Mouse (Mus musculus) forebrain, embryonic 13.5 days (tissue): ENCODE measurements at regions not wholly inside any gene's neighbourhood (a gene's known extent, or its start where the extent isn't known, plus 50 kb on each side); places are given as distances from the start of the nearest gene placed in this dataset.

Source experiments
- ATAC-seq: fragments of 200-750 bp; cut with Nextera tagmentation; 2 replicates; pipeline ENCODE4 v1.8.0; 2017
- H3K27ac ChIP-seq: fragments of 300-500 bp; sonication (generic); 2 replicates; pipeline ENCODE4 v1.5.1; 2015; ENCODE audit warnings: inconsistent platforms, mild to moderate bottlenecking, moderate library complexity
- H3K27me3 ChIP-seq: fragments of 300-500 bp; sonication (generic); 2 replicates; pipeline ENCODE4 v1.6.1; 2015; ENCODE audit warnings: mild to moderate bottlenecking, inconsistent platforms
- H3K36me3 ChIP-seq: fragments of 300-500 bp; sonication (generic); 2 replicates; pipeline ENCODE4 v1.6.1; 2015; ENCODE audit warnings: mild to moderate bottlenecking, inconsistent platforms; ENCODE audit not compliant: poor library complexity, severe bottlenecking
- H3K4me1 ChIP-seq: fragments of 300-500 bp; sonication (generic); 2 replicates; pipeline ENCODE4 v1.6.1; 2015; ENCODE audit warnings: inconsistent platforms
- H3K4me2 ChIP-seq: fragments of 300-500 bp; sonication (generic); 2 replicates; pipeline ENCODE4 v1.6.1; 2015; ENCODE audit warnings: inconsistent platforms, mild to moderate bottlenecking, moderate library complexity
- H3K4me3 ChIP-seq: fragments of 300-500 bp; sonication (generic); 2 replicates; pipeline ENCODE4 v1.5.1; 2015; ENCODE audit warnings: mild to moderate bottlenecking, inconsistent platforms
- H3K9ac ChIP-seq: fragments of 300-500 bp; sonication (generic); 2 replicates; pipeline ENCODE4 v1.6.1; 2015; ENCODE audit warnings: mild to moderate bottlenecking, inconsistent platforms
- H3K9me3 ChIP-seq: fragments of 300-500 bp; sonication (generic); replicated peaks from 2 replicates; pipeline ENCODE4 v1.6.1; 2016; ENCODE audit warnings: inconsistent platforms
- WGBS: fragments of 180-500 bp; shearing (Covaris S2); methylation state at CpG from one replicate; pipeline ENCODE4 v1.1.7; 2015; 5-methylcytosine and 5-hydroxymethylcytosine counted together

DNA sequence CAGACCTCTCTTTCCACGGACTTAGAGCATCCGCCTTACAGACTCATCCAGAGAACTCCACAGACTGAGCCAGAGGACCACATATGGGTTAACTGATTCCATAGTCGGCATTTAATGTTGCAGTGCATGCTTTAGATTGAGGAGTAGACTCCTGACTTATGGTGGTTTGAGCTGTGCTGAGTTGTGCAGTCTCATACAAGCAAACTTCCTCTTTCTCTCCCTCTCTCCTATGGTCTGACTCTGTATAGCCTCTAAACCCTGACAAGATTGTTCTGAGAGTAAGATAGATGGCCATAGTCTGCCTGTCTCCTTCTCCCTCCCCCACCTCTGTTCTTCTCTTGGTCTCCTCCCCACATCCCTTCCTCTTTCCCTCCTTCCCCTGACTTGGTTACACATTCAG, 616.0 kb downstream of the Ryr2 start:
- H3K36me3 ChIP-seq: no peaks in the 10 kb centered on the region
- ATAC-seq: no peak
- no peak overlapping the region for H3K27ac ChIP-seq
- no peaks in the 10 kb centered on the region for H3K9me3 ChIP-seq
- H3K4me3 ChIP-seq: no peak overlapping the region
- H3K4me1 ChIP-seq: no peaks in the 10 kb centered on the region
- no peaks in the 10 kb centered on the region for H3K27me3 ChIP-seq
- WGBS: 78% methylated on average over 3 of the region's 3 CpGs
- H3K4me2 ChIP-seq: no peak overlapping the region
- H3K9ac ChIP-seq: no peak overlapping the region

DNA sequence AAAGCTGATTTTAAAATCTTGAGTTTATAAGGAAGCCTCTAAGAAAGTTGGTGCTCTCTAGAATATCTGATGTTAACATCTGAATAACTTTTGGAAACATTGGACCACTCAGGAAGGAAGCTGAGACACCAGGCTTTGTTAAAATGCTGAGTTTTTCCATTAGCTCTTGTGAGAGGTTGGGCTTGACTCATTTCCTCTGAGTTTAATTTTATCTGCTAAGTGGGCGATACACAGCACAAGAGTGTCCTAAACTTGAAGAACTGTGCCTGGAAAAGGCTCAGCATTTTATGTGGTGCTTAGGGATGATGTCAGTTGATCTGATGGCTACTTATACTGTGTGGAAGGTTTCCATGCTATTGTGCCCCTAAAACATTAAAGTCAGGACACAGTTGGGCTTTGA, 623.6 kb downstream of the Ryr2 start:
- 80% methylated on average over 1 of the region's 1 CpGs for WGBS
- Histone ChIP-seq H3K4me3 (no peak overlapping the region), H3K9me3 (no peaks in the 10 kb centered on the region), H3K27ac (no peak overlapping the region), H3K4me2 (no peak overlapping the region), H3K36me3 (no peaks in the 10 kb centered on the region), H3K27me3 (no peaks in the 10 kb centered on the region), H3K4me1 (no peaks in the 10 kb centered on the region), H3K9ac (no peak overlapping the region)
- ATAC-seq: no peak

DNA sequence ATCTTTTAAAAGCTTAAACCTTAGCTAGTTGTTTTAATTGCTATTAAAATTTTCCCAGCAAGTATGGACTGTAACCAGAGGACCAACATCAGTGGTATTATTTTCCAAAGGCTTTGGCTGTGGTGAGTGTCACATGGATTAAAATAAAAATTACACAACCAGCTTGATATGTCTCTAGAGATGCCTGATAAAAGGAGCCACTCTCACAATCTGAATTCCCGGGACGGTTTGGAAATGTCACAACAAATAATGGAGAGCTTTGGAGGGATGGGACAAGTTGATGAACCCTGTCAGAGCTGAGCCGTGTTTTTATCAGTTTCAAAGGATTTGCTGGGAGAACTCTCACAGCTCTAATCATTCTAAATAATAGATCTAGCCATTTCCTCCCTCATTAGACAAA, 624.0 kb downstream of the Ryr2 start:
- H3K27me3 ChIP-seq: no peaks in the 10 kb centered on the region
- no peaks in the 10 kb centered on the region for H3K4me1 ChIP-seq
- no peak overlapping the region for H3K9ac ChIP-seq
- WGBS: 36% methylated on average over 3 of the region's 3 CpGs
- no peaks in the 10 kb centered on the region for H3K9me3 ChIP-seq
- no peak overlapping the region for H3K4me2 ChIP-seq
- no peak overlapping the region for H3K27ac ChIP-seq
- no peak overlapping the region for H3K4me3 ChIP-seq
- no peaks in the 10 kb centered on the region for H3K36me3 ChIP-seq
- no peak for ATAC-seq

GRCm38 (mm10) chr13:11460251-11460650, 646.5 kb downstream of the Ryr2 start:
- Histone ChIP-seq H3K4me1 (no peaks in the 10 kb centered on the region), H3K27me3 (no peaks in the 10 kb centered on the region), H3K36me3 (no peaks in the 10 kb centered on the region), H3K27ac (no peak overlapping the region), H3K9ac (no peak overlapping the region), H3K9me3 (no peaks in the 10 kb centered on the region), H3K4me2 (no peak overlapping the region), H3K4me3 (no peak overlapping the region)
- WGBS: 95% methylated on average over 2 of the region's 2 CpGs
- ATAC-seq: no peak

GRCm38 (mm10) chr13:11455113-11455512, 651.6 kb downstream of the Ryr2 start:
- WGBS: 79% methylated on average over 3 of the region's 3 CpGs
- no peak for ATAC-seq
- no peak overlapping the region for H3K4me3 ChIP-seq
- no peak overlapping the region for H3K9ac ChIP-seq
- no peak overlapping the region for H3K4me2 ChIP-seq
- no peak overlapping the region for H3K27ac ChIP-seq
- H3K27me3 ChIP-seq: no peaks in the 10 kb centered on the region
- H3K36me3 ChIP-seq: no peaks in the 10 kb centered on the region
- no peaks in the 10 kb centered on the region for H3K9me3 ChIP-seq
- H3K4me1 ChIP-seq: no peaks in the 10 kb centered on the region

- Histone ChIP-seq H3K4me2 (no peak overlapping the region), H3K27me3 (no peaks in the 10 kb centered on the region), H3K4me1 (no peaks in the 10 kb centered on the region), H3K9ac (no peak overlapping the region), H3K9me3 (no peaks in the 10 kb centered on the region; the same call in 1 of the 2 replicates), H3K27ac (no peak overlapping the region), H3K4me3 (no peak overlapping the region), H3K36me3 (no peaks in the 10 kb centered on the region)
- no peak for ATAC-seq
- 81% methylated on average over 2 of the region's 2 CpGs for WGBS
Measured at GRCm38 (mm10) chr13:11452448-11452847, 654.3 kb downstream of the Ryr2 start.

DNA sequence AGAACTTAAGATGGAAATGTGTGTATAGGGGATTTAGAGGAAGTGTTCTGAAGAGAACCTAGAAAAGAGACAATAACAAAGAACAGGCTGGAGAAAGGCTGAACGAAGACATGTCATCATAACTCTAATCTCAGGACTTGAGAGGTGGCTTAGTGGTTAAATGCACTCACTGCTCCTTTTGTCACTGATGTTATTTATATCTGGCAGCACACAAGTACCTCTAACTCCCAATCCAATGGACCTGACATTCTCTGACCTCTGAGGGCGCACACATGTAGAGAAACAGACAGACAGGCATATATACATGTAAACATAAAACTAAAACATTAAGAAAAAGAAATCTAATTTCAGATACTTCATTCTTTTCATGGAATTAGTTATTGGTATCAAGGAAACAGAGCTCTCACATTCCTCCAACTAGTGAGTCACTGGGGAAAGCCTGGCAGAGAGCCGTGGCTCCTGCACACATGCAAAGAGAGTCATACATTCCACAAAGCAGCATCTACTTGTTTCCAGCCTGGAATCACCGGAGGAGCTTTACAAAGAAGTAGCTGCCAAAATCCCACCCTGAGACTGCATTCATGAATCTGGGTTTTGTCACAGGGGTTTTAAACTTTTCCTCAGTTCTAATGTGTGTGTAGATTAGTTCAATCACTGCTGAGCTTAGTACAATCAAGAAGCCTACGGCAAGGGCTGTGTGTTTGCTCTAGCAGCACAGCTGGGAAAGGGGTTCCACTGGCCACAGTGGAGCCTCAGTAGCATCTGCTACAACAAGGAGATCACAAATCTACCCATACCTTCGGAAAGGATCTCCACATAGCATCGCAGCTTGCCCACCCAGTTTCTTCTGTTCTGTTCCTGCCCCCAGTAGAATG, 674.0 kb downstream of the Ryr2 start:
- Histone ChIP-seq H3K4me2 (no peak overlapping the region), H3K9ac (no peak overlapping the region), H3K36me3 (no peaks in the 10 kb centered on the region), H3K27me3 (no peaks in the 10 kb centered on the region), H3K27ac (no peak overlapping the region), H3K4me3 (no peak overlapping the region), H3K4me1 (no peaks in the 10 kb centered on the region), H3K9me3 (no peaks in the 10 kb centered on the region)
- no peak for ATAC-seq
- WGBS: 77% methylated on average over 7 of the region's 7 CpGs

GRCm38 (mm10) chr13:11426820-11427219, 679.9 kb downstream of the Ryr2 start:
- no peaks in the 10 kb centered on the region for H3K27me3 ChIP-seq
- H3K4me1 ChIP-seq: no peaks in the 10 kb centered on the region
- ATAC-seq: no peak
- no peaks in the 10 kb centered on the region for H3K36me3 ChIP-seq
- no peak overlapping the region for H3K4me3 ChIP-seq
- H3K9ac ChIP-seq: no peak overlapping the region
- H3K9me3 ChIP-seq: peaks cover 3% of the 10 kb centered on the region
- H3K4me2 ChIP-seq: no peak overlapping the region
- no peak overlapping the region for H3K27ac ChIP-seq

DNA sequence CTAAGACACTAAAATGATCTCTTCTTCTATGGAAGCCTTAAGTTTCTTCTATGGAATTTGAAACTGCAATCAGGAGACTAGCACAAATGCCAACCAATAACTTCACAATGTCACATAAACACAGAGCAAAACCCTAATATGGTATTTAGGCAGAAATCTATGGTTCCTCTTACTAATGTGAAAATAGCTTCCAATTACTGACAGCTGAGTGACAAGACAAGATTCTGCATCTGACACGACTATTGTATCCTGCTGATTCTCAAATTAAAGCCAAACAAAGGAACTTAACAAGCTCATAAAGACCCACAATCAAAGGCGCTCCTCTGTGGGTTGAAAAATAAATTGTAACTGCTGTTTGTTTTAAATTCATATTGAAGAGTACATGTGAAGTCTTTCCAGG, 714.7 kb downstream of the Ryr2 start:
- H3K9ac ChIP-seq: no peak overlapping the region
- no peak overlapping the region for H3K4me3 ChIP-seq
- no peak overlapping the region for H3K27ac ChIP-seq
- ATAC-seq: peak; percentile 59
- no peak overlapping the region for H3K4me2 ChIP-seq
- H3K9me3 ChIP-seq: no peaks in the 10 kb centered on the region; the same call in 1 of the 2 replicates
- no peaks in the 10 kb centered on the region for H3K4me1 ChIP-seq
- no peaks in the 10 kb centered on the region for H3K36me3 ChIP-seq
- WGBS: 51% methylated on average over 2 of the region's 2 CpGs
- H3K27me3 ChIP-seq: no peaks in the 10 kb centered on the region

DNA sequence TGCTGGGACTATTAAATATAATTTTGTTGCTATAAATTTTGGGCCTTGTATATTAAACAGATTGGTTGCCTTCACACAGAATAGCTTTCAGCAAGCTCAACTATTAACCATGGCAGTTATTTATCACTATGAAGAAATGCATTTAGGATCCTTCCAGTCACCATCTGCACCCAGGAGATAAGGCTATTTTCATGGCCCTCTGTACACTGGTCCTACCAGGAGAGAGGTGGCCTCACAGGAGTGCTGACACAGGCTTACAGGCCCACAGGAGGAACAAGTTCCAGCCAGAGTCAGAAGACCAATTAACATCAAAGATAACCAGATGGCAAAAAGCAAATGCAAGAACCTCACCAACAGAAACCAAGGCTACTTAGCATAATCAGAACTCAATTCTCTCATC, 731.3 kb downstream of the Ryr2 start:
- no peak overlapping the region for H3K9ac ChIP-seq
- H3K4me1 ChIP-seq: no peaks in the 10 kb centered on the region
- H3K4me3 ChIP-seq: no peak overlapping the region
- H3K4me2 ChIP-seq: no peak overlapping the region
- H3K9me3 ChIP-seq: 0 out of 2 replicates have a peak, but pooled peaks cover 10% of the 10 kb centered on the region
- H3K27ac ChIP-seq: no peak overlapping the region
- no peak for ATAC-seq
- H3K27me3 ChIP-seq: no peaks in the 10 kb centered on the region
- H3K36me3 ChIP-seq: no peaks in the 10 kb centered on the region

DNA sequence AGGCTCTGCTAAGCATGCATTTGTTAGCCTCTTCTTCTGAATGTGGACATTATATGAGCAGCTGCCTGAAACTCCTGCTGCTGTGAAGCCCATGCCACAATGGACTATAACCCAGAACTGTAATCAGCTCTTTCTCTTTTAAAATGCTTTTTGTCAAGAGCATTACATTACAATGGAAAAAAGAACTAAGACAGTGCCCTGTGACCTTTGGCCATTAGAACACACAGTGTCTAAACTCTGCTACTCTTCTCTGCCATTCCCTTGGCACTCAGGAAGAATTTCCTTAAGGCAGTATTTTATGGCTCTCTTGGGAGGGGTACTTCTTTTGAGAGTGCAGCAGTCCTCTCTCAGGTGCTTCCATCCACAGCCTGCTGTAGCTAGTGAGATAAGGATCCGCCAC, 737.3 kb downstream of the Ryr2 start:
- H3K4me3 ChIP-seq: no peak overlapping the region
- no peaks in the 10 kb centered on the region for H3K4me1 ChIP-seq
- no peaks in the 10 kb centered on the region for H3K9me3 ChIP-seq
- H3K9ac ChIP-seq: no peak overlapping the region
- H3K36me3 ChIP-seq: no peaks in the 10 kb centered on the region
- H3K27me3 ChIP-seq: no peaks in the 10 kb centered on the region
- no peak overlapping the region for H3K4me2 ChIP-seq
- 93% methylated on average over 1 of the region's 1 CpGs for WGBS
- ATAC-seq: no peak
- no peak overlapping the region for H3K27ac ChIP-seq

GRCm38 (mm10) chr13:11362872-11363271, 743.9 kb downstream of the Ryr2 start:
- Histone ChIP-seq H3K27me3 (no peaks in the 10 kb centered on the region), H3K9ac (no peak overlapping the region), H3K9me3 (no peaks in the 10 kb centered on the region), H3K4me2 (no peak overlapping the region), H3K4me1 (no peaks in the 10 kb centered on the region), H3K4me3 (no peak overlapping the region), H3K36me3 (no peaks in the 10 kb centered on the region), H3K27ac (no peak overlapping the region)
- WGBS: 86% methylated on average over 3 of the region's 3 CpGs
- ATAC-seq: 0 out of 2 replicates have a peak, but pooled peaks have one; percentile 57

DNA sequence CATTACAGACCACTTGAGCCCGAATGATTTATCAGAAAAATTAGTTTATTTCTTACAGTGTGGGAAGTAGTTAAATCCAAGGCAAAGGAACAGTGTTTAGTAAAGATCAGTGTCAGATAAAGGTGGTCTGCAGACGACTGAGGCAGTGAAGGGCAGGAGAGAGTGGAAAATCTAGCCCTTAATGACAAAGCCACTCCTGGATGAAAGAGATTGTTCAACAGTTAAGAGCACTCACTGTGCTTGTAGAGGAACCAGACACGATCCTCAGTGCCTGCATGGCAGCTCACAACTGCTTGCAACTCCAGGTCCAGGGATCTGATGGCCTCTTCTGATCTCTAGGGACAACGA, 758.3 kb downstream of the Ryr2 start:
- no peak overlapping the region for H3K4me2 ChIP-seq
- 25% methylated on average over 4 of the region's 4 CpGs for WGBS
- H3K27me3 ChIP-seq: no peaks in the 10 kb centered on the region
- no peak overlapping the region for H3K4me3 ChIP-seq
- no peaks in the 10 kb centered on the region for H3K36me3 ChIP-seq
- peak overlapping the region; percentile 59 for H3K27ac ChIP-seq
- no peak overlapping the region for H3K9ac ChIP-seq
- no peaks in the 10 kb centered on the region; the same call in 1 of the 2 replicates for H3K9me3 ChIP-seq
- H3K4me1 ChIP-seq: peaks cover 14% of the 10 kb centered on the region
- ATAC-seq: peak; percentile 58
